Mouse (Mus musculus): ENCODE measurements around the gene BC067074.
"Not testable (repeated sequence)": the region's sequence is repeated elsewhere in the genome, so short reads cannot be mapped to it uniquely, and the experiment has no call there.

BC067074 gene

DNA sequence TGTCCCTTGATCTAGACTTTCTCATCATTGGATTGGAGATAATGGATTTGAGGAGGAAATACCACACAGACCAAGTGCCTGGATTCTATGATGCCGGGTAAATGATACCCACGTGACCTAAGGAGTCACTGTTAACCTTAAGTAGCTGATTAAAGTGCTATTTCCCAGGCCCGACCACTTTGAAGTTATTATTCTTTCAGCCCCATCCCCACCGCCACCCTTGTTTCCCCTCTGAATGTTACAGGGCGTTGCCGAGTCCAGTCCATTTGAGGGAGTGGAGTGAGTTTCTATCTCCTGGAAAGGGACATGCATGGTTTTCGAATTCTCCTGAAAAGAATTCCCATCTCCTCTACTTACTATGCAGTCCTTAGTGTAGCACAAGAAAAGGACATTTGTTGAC is 84.7 kb downstream of the BC067074 start:
- DNase-seq (ENCODE audit: low spot score) = no peak

DNA sequence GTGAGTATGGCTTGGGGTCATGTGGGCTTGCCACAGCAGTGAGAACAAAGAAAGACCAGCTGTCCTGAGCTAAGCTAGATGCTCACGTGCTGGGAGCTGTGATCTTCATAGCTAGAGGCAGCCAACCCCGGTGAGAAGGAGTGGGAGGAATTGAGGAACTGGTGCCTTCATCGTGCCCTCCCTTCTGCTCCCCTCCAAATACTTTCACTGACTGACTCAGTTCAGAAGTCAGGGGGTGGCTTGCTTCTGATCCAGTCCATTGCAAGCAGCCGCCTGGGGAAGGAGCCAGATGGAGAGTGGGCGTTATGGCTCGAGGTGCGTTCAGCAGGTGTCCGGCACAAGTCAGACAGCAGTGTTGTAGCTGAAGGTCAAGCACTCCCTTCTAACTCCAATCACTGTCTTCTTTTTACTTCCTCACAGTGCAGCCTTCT is 86.0 kb downstream of the BC067074 start:
- DNase-seq (ENCODE audit: low spot score) = no peak

DNA sequence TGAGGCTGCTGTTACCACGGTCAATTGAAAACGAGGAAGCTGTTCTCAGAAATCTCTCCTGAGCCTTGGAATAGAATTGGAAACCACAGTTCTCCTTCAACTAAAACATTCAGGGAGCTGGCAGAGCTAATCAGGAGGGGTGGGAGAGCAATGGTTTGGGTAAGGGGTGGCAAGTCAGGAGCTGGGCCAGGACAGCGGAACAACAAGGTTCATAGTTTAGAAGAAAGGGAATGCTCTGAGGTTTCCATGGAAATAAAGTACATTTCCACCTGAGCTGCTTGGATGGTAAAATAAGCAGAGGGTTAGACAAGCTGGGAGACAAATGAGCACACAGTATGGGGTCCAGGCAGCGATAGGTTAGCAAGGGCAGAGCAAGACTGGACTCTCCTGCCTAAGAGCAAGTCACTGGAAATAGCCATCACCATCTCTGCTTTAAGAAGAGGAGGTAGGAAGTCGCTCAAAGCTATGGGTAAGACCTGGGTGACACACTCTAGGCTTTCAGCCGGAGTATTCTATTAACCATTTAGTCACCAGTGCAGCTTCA is 86.9 kb downstream of the BC067074 start:
- DNase-seq (ENCODE audit: low spot score) = peak; percentile 44

DNA sequence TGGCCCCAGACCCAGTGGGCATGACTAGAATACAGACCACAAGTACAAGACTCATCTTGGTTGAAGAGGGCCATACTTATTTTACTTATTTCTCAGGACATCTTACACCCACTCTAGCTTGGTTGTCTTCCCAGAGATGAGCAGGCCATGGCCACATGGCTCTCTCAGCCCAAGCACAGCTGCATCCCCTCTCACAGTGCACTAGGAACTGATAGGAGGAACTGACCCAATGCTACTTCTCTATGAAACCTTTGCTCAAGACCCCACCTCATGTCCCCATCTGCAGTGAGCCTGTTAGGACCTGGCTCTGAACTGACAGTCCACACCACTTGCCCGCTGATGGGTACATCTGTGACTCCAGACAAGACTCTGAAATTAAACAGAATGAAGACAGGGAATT is 88.8 kb downstream of the BC067074 start:
- DNase-seq (ENCODE audit: low spot score) = no peak

DNA sequence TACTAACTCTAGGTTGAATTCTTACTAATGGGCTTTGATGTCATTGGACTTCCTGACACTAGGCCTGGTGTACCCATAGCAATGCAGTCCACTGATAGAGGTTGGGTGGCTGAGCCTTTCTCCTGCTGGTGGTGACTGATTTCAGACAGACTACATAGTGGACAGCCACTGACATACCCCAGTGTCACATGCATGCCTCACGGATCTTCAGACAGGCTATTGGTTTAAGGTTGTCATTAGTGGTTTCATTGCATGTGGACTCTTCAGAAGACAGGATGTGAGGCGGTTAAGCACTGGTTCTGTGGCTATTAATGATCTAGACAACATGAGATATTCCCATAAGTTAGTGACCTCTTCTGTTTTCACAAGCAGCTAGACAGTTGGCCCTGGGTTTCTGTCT is 89.2 kb downstream of the BC067074 start:
- no peak for DNase-seq (ENCODE audit: low spot score)

DNA sequence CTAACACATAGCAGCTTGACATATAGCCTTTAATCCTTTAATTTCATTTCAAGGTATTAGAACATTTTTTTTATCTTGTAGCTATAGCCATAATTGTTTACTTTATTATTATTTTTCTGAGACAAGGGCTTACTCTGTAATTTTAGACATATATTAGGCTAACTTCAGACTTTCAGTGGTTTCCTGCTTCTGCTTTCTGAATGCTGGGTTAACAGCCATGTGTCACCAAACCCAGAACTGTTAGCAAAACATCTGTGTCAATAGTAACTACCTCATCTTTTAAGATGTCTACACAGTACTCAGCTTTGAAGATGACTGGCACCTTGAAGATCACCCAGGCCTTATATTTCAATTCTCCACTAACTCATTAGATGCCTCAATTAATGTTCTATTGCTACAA is 89.8 kb downstream of the BC067074 start:
- not testable (repeated sequence) for DNase-seq (ENCODE audit: low spot score)

DNA sequence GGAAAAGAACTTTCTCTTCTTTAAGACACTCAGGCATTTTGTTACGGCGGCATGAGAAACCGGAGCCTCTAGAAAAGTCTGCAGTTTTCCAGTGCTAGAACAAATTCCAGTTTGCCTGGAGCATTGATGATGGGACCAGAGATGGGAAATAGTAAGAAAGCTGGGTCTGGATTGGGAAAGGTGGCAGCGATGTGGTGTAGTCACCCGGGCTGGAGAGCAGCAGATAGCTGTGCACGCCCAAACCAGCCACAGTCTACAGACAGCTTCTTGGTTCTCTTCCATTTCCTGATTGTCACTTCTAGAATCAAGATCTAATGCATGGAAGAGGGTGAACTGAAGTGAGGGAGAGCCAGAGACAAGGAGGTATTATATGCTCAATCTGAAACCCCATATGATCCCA is 100.4 kb downstream of the BC067074 start:
- no peak for DNase-seq (ENCODE audit: low spot score)

DNA sequence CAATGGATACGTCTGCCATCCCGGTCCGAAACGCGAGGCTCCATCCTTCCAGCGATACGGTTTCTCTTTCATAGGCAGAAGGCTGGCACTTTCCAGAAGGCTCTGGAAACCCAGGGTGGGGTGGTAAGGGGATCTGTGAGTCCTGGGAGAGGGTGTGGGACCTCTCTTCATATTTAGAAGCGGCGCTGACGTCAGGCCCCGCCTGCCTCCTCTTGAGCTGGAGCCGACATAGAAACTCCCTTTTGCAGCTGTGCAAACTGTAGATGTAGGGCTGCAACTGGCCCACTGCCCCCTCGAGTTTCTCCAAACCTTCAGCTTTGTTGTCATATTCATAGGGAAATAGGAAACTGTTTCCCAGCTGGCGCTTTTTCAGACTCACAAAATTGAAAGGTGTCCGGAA is 101.6 kb downstream of the BC067074 start:
- DNase-seq (ENCODE audit: low spot score) = no peak

DNA sequence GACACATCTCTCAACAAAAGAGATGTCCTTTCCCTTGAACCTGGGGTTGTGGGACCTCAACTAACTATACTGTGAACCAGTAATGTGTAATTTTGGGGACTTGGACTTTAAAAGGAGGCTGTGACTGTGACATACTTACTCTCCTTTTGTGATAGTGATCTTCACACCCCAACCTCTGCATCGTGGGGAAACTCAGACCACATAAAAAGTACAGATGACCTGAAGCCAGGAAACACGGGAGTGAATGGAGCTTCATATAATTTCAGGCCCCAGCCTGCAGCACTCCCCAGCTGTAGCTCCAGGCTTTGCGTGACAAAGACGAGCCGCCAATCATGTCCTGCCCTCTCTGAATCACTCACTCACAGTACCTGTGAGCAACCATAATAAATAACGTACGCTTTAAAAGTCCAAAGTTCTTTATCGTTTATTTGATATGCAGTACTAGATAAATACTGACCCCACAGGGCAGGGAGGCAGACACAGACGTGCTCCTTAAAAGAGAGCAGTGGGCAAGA is 104.1 kb downstream of the BC067074 start:
- no peak for DNase-seq (ENCODE audit: low spot score)

DNA sequence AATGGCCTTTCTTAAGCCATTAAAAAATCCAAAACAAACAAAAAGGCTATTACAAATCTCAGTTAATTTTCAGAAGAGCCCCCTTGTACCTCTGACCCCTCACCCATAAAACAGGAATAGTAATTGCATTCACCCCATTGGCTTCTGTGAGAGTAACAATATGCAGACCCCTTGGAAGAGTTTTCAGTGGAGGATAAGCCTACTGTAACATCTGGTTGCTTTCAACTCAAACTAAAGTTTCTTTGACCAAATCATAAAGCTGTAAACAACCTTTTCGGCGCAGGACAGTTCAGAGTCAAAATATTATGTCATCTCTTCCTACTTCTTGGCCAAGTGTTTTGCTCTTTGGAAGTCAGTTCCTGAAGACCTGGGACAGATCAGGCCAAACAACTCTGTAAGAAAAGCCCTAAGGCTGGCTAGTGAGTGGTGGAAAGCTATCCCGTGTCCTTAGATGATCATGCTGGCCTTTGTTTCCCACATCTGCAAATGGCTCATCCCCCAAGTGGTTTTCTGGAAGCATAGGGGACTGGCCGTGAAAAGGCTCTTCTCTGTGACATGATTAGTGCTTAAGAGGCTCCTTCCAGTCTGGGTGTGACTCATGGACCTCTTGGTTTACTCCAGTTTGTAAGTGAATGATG is 108.5 kb downstream of the BC067074 start:
- DNase-seq (ENCODE audit: low spot score) = no peak

DNA sequence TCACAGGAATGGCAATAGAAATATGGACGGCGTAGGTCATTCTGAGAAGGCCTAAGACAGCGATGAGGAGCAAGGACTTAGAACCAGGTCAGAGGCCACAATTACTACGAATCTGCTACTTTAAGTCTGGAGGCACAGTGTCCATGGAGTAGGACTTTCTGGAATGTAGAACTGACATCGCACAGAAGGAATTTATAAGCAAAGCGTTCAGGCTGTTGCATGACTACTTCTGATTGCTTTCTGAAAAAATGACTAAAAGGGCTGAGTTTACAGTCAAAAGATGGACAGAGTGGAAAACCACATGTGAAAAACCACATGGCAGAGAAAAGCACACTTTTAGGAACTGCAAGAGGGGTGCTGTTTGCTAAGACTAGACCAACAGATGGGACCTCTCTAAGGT is 110.7 kb downstream of the BC067074 start:
- no peak for DNase-seq (ENCODE audit: low spot score)

DNA sequence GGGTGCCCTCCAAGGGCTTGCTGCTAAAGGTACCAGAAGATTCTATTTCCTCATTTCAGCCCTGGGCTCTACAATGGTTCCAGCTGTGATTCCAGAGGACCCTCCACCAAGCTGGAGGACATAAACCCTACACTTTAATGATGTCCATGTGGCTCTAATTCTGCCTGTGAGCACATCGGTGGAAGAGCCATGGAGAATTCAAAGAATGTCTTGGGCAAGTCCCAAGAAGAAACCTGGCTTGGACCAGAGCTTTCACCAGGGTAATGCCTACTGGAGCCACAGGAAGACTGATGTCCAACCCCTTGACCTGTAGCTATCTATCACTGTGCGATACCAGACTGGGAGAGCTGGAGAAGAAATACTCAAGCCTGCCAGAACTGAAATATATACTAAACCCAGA is 111.2 kb downstream of the BC067074 start:
- peak; percentile 28 for DNase-seq (ENCODE audit: low spot score)

DNA sequence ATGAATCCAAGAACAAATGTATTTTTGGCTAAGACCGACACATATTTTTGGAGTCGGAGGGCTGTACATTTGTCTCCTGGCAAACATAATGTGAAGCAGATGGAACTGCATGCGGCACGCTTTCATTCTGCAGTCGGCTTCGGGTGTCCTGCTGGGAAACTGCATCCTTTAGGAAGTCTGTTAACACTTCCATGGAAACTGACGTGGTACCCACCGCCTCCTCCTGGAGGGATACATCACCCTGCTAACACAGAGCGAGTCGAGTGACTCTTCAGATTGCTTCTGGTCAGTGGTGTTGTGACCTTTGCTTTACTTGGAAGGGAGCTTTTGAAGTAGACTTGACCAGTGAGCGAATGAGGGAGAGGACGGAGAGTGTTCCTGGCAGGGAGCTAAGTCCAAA is 117.0 kb downstream of the BC067074 start:
- peak; percentile 73 for DNase-seq (ENCODE audit: low spot score)

DNA sequence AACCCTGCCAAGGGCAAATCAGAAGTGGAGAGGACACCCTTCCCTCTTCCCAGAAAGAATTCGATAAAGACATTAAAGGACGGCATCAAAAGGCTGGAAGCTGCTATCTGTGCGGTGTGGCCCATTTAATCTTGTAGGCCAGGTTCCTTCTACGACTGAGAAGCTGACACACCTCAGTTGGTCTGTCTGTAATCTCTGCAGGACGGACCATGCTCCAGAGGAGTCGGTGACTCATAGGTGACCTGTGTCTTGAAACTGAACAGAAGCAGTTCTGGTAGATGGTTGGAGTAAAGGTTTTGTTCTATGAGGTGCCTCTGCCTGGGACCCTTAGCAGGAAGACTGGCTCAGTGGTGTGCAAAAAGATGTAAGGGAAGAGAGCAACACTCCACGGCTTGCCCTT is 122.6 kb downstream of the BC067074 start:
- DNase-seq (ENCODE audit: low spot score) = no peak

DNA sequence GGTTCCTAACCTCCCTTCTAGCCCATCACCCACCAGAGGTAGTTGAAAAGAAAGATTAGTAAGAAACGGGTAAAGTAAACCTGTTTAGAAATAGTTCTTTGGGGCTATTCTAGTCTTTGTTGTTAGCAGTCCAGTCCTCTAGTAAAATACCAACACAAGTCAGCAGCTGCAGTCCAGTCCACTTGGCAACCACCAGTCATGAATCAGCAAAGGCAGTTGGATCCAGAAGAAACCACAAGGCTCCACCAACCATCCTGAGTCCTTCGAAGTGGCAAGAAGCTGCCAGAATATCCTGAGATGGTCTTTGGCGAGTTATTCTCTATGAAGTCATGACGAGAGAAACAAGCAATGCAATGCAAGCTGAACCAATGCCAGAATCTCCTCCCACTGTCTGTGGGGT is 124.0 kb downstream of the BC067074 start:
- no peak for DNase-seq (ENCODE audit: low spot score)

DNA sequence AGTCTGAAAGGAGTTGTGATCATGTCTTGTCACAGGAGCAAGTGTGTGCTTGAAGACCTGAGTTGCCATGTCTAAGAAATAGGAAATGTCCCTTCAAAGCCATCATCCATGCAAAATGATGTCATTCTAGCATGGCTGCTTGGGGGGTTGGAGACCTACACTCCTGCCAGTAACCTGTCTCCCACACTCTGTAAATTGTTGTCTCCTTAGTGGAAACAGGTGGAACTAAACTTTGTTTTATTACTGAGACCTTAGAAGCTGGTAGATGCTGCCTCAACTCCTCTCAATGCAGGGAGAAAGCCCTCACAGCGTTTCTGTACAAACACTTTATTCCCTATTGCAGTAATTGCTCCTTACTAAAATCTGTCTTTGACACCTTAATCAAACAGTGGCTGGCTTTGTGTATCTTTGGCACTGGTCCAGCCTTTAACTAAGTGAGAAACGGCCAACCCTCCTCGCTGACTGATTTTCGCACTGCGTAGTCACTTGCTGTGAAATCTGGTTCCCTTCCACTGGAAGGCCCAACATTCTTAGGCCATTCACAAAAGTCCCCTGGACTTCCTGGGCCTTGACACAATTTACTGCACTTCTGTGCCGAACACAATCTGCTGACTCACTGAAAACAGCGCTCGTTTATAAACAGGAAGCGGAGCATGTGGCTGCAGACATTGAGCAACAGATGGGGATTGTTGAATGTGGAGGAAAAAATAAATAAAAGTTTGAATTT is 125.0 kb downstream of the BC067074 start:
- DNase-seq (ENCODE audit: low spot score) = peak; percentile 43

DNA sequence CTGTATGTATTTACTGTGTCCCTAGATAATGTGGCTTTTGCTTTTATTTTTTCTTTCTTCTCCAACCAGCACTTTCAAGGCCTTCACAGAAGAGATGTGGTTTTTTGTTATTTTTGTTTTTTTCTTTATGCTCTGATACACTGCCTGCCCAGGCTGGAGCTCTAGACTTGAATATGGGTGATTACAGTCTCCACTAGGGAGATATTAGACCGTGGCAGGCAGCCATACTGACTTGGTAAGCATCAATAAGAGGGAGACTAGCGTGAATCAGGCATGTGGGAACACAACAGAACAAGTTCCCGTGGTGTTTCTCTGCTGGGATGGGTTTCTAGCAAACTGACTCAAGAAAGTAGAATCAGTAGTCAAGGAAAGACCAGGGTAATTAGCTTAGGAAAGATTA is 125.7 kb downstream of the BC067074 start:
- no peak for DNase-seq (ENCODE audit: low spot score)

DNA sequence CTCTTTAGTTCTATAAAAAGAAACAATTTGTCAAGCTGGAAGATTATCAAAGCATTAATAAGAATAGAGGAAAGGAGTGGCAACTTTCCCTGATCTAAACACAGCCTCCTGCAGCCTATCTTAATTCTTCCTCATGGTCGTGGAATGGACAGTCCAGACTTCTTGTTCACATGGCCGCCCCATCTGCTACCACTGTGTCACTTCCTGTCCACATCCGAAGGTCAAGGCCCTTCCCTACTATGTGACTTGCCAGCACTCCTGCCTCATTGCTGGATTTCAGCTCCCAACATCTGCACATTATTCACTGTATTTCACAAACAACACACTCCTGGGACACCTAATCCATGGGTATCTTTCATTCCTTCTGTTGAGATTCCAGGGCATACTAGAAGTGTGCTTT is 128.5 kb downstream of the BC067074 start:
- DNase-seq (ENCODE audit: low spot score) = no peak

DNA sequence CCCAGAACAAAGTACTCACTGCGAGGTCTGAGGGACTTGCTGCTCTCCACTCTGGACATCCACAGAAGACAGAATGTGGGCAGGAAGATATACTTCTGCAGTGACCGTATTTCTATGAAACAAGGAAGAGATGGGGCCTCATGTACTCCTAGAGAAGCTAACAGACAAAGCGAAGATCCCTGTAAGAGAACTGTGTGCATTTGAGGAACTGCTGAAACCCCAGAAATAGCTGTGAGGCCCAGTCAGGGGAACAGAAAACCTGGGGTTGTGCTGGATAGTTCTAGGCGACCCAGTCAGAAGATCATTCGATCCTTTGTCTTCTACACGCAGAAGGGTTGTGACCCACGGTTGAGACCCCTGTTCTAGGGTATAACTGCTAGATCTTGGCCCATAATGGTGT is 130.9 kb downstream of the BC067074 start:
- no peak for DNase-seq (ENCODE audit: low spot score)

DNA sequence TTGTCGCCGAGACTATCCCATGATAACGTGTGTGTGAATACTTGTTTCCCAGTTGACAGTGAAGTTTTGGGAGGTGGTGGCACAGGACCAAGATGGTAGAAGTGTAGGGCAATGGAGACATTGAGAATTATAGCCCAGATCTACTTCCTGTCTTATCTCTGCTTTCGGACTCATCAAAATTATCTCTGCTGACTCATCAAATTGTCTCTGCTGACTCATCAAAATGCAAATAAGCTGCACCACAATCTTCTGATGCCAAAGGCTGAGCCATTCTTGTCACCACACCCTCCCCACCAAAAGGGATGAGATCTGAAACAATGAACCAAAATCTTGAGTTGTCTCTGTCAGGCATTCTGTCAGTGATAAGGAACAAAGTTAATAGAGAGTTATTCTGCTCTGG is 132.9 kb downstream of the BC067074 start:
- no peak for DNase-seq (ENCODE audit: low spot score)

Measured in embryo, embryonic 10.5 days (tissue).